Mouse (Mus musculus) adrenal gland, adult 18-20 months (tissue): Measurements from ENCODE around the gene Tph2. TPM values are rescaled to one million over a fixed set of nuclear protein-coding genes. Genes with fewer than 3 reads are reported as not detected.

Experiments
- total RNA-seq, 2 experiments: library from RNA; stranded (reverse); gene quantifications; 1 replicate in 1 of 2; 2 replicates in 1 of 2; pipeline ENCODE4 v1.2.3; 2021

Gene Tph2
- total RNA-seq, 2 experiments from 2014 or later = not detected

Other genes with a start within 250 kb of the Tph2 start
- gene Tbc1d15, start 66.4 kb upstream of the Tph2 start, total RNA-seq = 10 to 100 TPM; 71.2 to 80.3 TPM
- 10 to 100 TPM; 54.8 to 61.1 TPM for gene Rab21, start 130.6 kb upstream of the Tph2 start, total RNA-seq
- 10 to 100 TPM; 27.2 to 37.8 TPM for gene Tmem19, start 177.5 kb upstream of the Tph2 start, total RNA-seq
- 10 to 100 TPM; 10.6 to 14.4 TPM for gene Thap2, start 199.4 kb upstream of the Tph2 start, total RNA-seq
- 10 to 100 TPM; 34.8 to 41.7 TPM for gene Zfc3h1, start 199.9 kb upstream of the Tph2 start, total RNA-seq